Mouse (Mus musculus) gastrocnemius, adult 8-10 months (tissue): Measurements from ENCODE around the gene Gm11634. TPM values are rescaled to one million over a fixed set of nuclear protein-coding genes. Genes with fewer than 3 reads are reported as not detected.
A peak's percentile ranks its signal among the peaks of the same experiment; 100 is the strongest.

Experiments
- DNase-seq, 2 experiments: peaks; one replicate each; pipeline ENCODE4 v3.0.0; 2022; ENCODE audit warnings: low spot score in 2 of 2
- total RNA-seq, 4 experiments: library from RNA; stranded (reverse); gene quantifications; 2 replicates each; pipeline ENCODE4 v1.2.4; 2022

The Gm11634 gene
- total RNA-seq, 4 experiments from 2014 or later, result not detected

GRCm38 (mm10) chr11:101568421-101568820 lies 30.6 kb downstream of the Gm11634 start:
- no peak for DNase-seq

- DNase-seq, result peak in 1 of 2 experiments; percentile 13
Measured at GRCm38 (mm10) chr11:101562391-101562790, 36.7 kb downstream of the Gm11634 start.

- DNase-seq, result no peak
Measured at GRCm38 (mm10) chr11:101556954-101557353, 42.1 kb downstream of the Gm11634 start.

- no peak for DNase-seq
Measured at GRCm38 (mm10) chr11:101556541-101556940, 42.5 kb downstream of the Gm11634 start.

- no peak for DNase-seq
Measured at GRCm38 (mm10) chr11:101553354-101553930, 45.6 kb downstream of the Gm11634 start.

GRCm38 (mm10) chr11:101552476-101553300 lies 46.4 kb downstream of the Gm11634 start:
- DNase-seq, result peak; percentile 97 to 98

- DNase-seq, result peak; percentile 78 to 83
Measured at GRCm38 (mm10) chr11:101551751-101552475, 47.1 kb downstream of the Gm11634 start, which contains the start of the genes Brca1 and Nbr1. TSS of gene Brca1 (minus strand) at chr11:101551955. TSS of gene Nbr1 (plus strand) at chr11:101552149.

GRCm38 (mm10) chr11:101548526-101548925 lies 50.5 kb downstream of the Gm11634 start:
- no peak for DNase-seq

- no peak for DNase-seq
Measured at GRCm38 (mm10) chr11:101544132-101544531, 54.9 kb downstream of the Gm11634 start.

Other genes with a start within 250 kb of the Gm11634 start
- under 1 TPM in 1 of 4 experiments, not detected in 3; 0.16 TPM for gene G6pc, start 231.7 kb downstream of the Gm11634 start, total RNA-seq
- 10 to 100 TPM; 17.4 to 25.9 (median 25.2) TPM for gene Aarsd1, start 181.6 kb downstream of the Gm11634 start, total RNA-seq
- gene Gm27029, start 174.5 kb downstream of the Gm11634 start, total RNA-seq, result 10 to 100 TPM in 2 of 4 experiments, 1 to 10 TPM in 2; 4.4 to 13.0 (median 8.2) TPM
- 1 to 10 TPM; 7.7 to 8.5 (median 7.9) TPM for gene Rundc1, start 174.2 kb downstream of the Gm11634 start, total RNA-seq
- 10 to 100 TPM; 82.1 to 86.1 (median 84.0) TPM for gene Ptges3l, start 173.9 kb downstream of the Gm11634 start, total RNA-seq
- 10 to 100 TPM; 20.8 to 47.8 (median 31.7) TPM for gene Rpl27, start 157.0 kb downstream of the Gm11634 start, total RNA-seq
- gene Ifi35, start 150.8 kb downstream of the Gm11634 start, total RNA-seq, result 1 to 10 TPM; 7.4 to 9.7 (median 8.7) TPM
- 1 to 10 TPM; 2.4 to 3.9 (median 3.5) TPM for gene Rnd2, start 134.3 kb downstream of the Gm11634 start, total RNA-seq
- gene Vat1, start 133.0 kb downstream of the Gm11634 start, total RNA-seq, result 10 to 100 TPM in 2 of 4 experiments, 1 to 10 TPM in 2; 7.9 to 14.0 (median 9.8) TPM
- under 1 TPM in 2 of 4 experiments, not detected in 2; 0.07 to 0.11 TPM for gene Brca1, start 47.3 kb downstream of the Gm11634 start, total RNA-seq
- gene Nbr1, start 47.1 kb downstream of the Gm11634 start, total RNA-seq, result 10 to 100 TPM; 61.4 to 66.8 (median 65.4) TPM
- 1 to 10 TPM in 2 of 4 experiments, under 1 TPM in 2; 0.61 to 1.8 (median 1.0) TPM for gene Tmem106a, start 17.0 kb downstream of the Gm11634 start, total RNA-seq
- 10 to 100 TPM; 29.7 to 40.5 (median 33.7) TPM for gene Rdm1, start 27.9 kb upstream of the Gm11634 start, total RNA-seq
- gene Arl4d, start 66.3 kb upstream of the Gm11634 start, total RNA-seq, result 10 to 100 TPM in 1 of 4 experiments, 1 to 10 TPM in 3; 4.6 to 10.2 (median 5.7) TPM
- gene Dhx8, start 133.7 kb upstream of the Gm11634 start, total RNA-seq, result 10 to 100 TPM; 12.3 to 15.0 (median 13.6) TPM
- 1 to 10 TPM; 1.1 to 1.9 (median 1.5) TPM for gene Etv4, start 186.1 kb upstream of the Gm11634 start, total RNA-seq